Mouse (Mus musculus) frontal cortex, postnatal 25 days (tissue): Measurements from ENCODE around the gene Rhno1.

Experiments used
- DNase-seq, 2 experiments: peaks; one replicate each; pipeline ENCODE4 v3.0.0; 2022; ENCODE audit warnings: low spot score in 2 of 2

Gene Rhno1

GRCm38 (mm10) chr6:128363007-128363825, 505 bp upstream of the Rhno1 start:
- no peak for DNase-seq

GRCm38 (mm10) chr6:128361901-128362300, 810 bp downstream of the Rhno1 start:
- no peak for DNase-seq

- DNase-seq, result peak; percentile 74 to 77
Observed at GRCm38 (mm10) chr6:128358999-128359398, 3.7 kb downstream of the Rhno1 start.

- peak; percentile 91 to 93 for DNase-seq
Observed at GRCm38 (mm10) chr6:128355726-128356416, 6.8 kb downstream of the Rhno1 start, which contains the start of gene Tulp3. Gene Tulp3 (minus strand): TSS chr6:128355851.

- DNase-seq, result peak; percentile 23 to 54
Observed at GRCm38 (mm10) chr6:128355201-128355681, 7.5 kb downstream of the Rhno1 start.

- no peak for DNase-seq
Observed at GRCm38 (mm10) chr6:128354140-128354539, 8.6 kb downstream of the Rhno1 start.

GRCm38 (mm10) chr6:128349711-128350110, 13.0 kb downstream of the Rhno1 start:
- DNase-seq, result no peak

GRCm38 (mm10) chr6:128346782-128347181, 15.9 kb downstream of the Rhno1 start:
- DNase-seq, result no peak

- DNase-seq, result no peak
Observed at GRCm38 (mm10) chr6:128345623-128346022, 17.1 kb downstream of the Rhno1 start.

- no peak for DNase-seq
Observed at GRCm38 (mm10) chr6:128341956-128342723, 20.6 kb downstream of the Rhno1 start.

GRCm38 (mm10) chr6:128338876-128339275, 23.8 kb downstream of the Rhno1 start:
- no peak for DNase-seq

- no peak for DNase-seq
Observed at GRCm38 (mm10) chr6:128337467-128337866, 25.2 kb downstream of the Rhno1 start.

- DNase-seq, result peak; percentile 38 to 65
Observed at GRCm38 (mm10) chr6:128334397-128335124, 28.1 kb downstream of the Rhno1 start.

GRCm38 (mm10) chr6:128318317-128318716, 44.4 kb downstream of the Rhno1 start:
- peak; percentile 39 to 53 for DNase-seq

- DNase-seq, result no peak
Observed at GRCm38 (mm10) chr6:128315597-128315996, 47.1 kb downstream of the Rhno1 start.

- no peak for DNase-seq
Observed at GRCm38 (mm10) chr6:128314796-128315195, 47.9 kb downstream of the Rhno1 start.

- peak; percentile 26 to 29 for DNase-seq
Observed at GRCm38 (mm10) chr6:128308311-128308710, 54.4 kb downstream of the Rhno1 start.
